Mouse (Mus musculus): Measurements from ENCODE around the gene Zbtb42.

GRCm38 (mm10) chr12:112628928-112629721, 49.5 kb upstream of the Zbtb42 start:
- TF ChIP-seq CHD2 (IDR thresholded peaks at IDR 0.05; ENCODE audit: low read depth, low read length) = no peak
- no peak for TF ChIP-seq MAFK (IDR thresholded peaks at IDR 0.05; ENCODE audit: insufficient read depth, low read depth, low read length)

All from ES-E14 (cell line).